Mouse (Mus musculus) forebrain, embryonic 15.5 days (tissue): Measurements from ENCODE around the gene Rtl1. TPM values are rescaled to one million over a fixed set of nuclear protein-coding genes. Genes with fewer than 3 reads are reported as not detected.

Experiments
- ATAC-seq: fragments of 200-750 bp; cut with Nextera tagmentation; replicated peaks from 2 replicates; pipeline ENCODE4 v1.8.0; 2017; ENCODE audit warnings: mild to moderate bottlenecking, moderate TSS enrichment, moderate library complexity
- H3K27ac ChIP-seq: fragments of 300-500 bp; sonication (generic); replicated peaks from 2 replicates; pipeline ENCODE4 v1.5.1; 2015; ENCODE audit warnings: mild to moderate bottlenecking, inconsistent platforms
- H3K27me3 ChIP-seq: fragments of 300-500 bp; sonication (generic); 2 replicates; pipeline ENCODE4 v1.6.1; 2015; ENCODE audit warnings: inconsistent platforms
- H3K36me3 ChIP-seq: fragments of 300-500 bp; sonication (generic); 2 replicates; pipeline ENCODE4 v1.6.1; 2015; ENCODE audit warnings: mild to moderate bottlenecking, inconsistent platforms
- H3K4me1 ChIP-seq: fragments of 300-500 bp; sonication (generic); 2 replicates; pipeline ENCODE4 v1.6.1; 2015; ENCODE audit warnings: inconsistent platforms
- H3K4me2 ChIP-seq: fragments of 300-500 bp; sonication (generic); replicated peaks from 2 replicates; pipeline ENCODE4 v1.6.1; 2015; ENCODE audit warnings: mild to moderate bottlenecking, inconsistent platforms
- H3K4me3 ChIP-seq: fragments of 300-500 bp; sonication (generic); 2 replicates; pipeline ENCODE4 v1.5.1; 2015; ENCODE audit warnings: mild to moderate bottlenecking, inconsistent platforms
- H3K9ac ChIP-seq: fragments of 300-500 bp; sonication (generic); replicated peaks from 2 replicates; pipeline ENCODE4 v1.6.1; 2015; ENCODE audit warnings: mild to moderate bottlenecking, inconsistent platforms
- H3K9me3 ChIP-seq: fragments of 300-500 bp; sonication (generic); 2 replicates; pipeline ENCODE4 v1.6.1; 2016; ENCODE audit warnings: inconsistent platforms
- WGBS: fragments of 180-500 bp; shearing (Covaris S2); methylation state at CpG from one replicate; pipeline ENCODE4 v1.1.7; 2015; ENCODE audit warnings: mixed read lengths; 5-methylcytosine and 5-hydroxymethylcytosine counted together
- polyA plus RNA-seq: library from polyadenylated mRNA; unstranded; fragments of >200 nt; fragmentation: Nextera tagmentation; extraction: Ambion mirVana; gene quantifications from 2 replicates; pipeline ENCODE4 v1.2.1, GENCODE M21; 2015

Gene Rtl1
- polyA plus RNA-seq, 1 experiment from 2014 or later = 1.1 TPM

DNA sequence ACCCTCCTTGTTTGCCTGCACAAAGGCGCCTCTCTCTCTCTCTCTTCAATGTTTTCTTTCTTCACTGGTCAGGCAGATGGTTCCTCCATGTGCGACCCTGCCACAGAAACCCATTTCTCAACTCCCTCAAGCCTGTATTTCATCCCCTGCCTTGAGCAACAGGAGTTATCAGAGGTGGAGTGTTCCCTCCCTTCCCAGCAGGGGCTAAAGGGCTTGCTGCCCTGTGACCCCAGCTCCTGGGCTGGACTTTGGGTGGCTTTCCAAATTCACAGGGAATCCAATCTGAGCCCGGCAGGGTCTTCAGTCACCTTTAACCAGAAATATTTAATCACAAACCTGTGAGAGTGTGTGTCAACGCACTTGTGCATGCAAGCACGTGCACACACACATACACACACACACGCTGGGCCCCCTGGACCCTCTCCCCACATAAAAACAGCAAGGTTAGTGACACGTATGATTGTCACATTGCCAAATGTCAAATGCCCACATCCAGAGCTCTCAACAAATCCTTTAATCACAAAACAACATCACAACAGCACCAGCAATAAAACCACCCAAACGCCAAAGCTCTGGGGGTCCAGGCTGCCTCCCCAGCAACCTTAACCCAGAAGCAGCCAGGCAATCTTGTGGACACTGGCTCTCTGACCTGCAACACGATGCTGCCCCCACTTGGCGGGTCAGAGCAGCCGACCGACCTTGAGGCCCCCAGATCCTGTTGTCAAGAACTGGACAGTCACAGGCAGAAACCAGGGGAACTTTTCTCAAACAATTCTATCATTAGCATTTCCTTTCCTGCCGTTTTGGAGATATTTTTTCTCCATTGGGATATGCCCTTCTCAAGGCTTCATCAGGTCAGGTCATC is 8.7 kb upstream of the Rtl1 start:
- H3K36me3 ChIP-seq = peaks cover 36% of the 10 kb centered on the region
- ATAC-seq = no peak
- H3K27me3 ChIP-seq = no peaks in the 10 kb centered on the region; the same call in 1 of the 2 replicates
- no peak overlapping the region for H3K4me2 ChIP-seq
- 52% methylated on average over 13 of the region's 13 CpGs for WGBS
- H3K4me3 ChIP-seq = no peak overlapping the region
- no peaks in the 10 kb centered on the region for H3K9me3 ChIP-seq
- H3K9ac ChIP-seq = no peak overlapping the region
- peaks cover 7% of the 10 kb centered on the region; the same call in 1 of the 2 replicates for H3K4me1 ChIP-seq
- no peak overlapping the region for H3K27ac ChIP-seq

DNA sequence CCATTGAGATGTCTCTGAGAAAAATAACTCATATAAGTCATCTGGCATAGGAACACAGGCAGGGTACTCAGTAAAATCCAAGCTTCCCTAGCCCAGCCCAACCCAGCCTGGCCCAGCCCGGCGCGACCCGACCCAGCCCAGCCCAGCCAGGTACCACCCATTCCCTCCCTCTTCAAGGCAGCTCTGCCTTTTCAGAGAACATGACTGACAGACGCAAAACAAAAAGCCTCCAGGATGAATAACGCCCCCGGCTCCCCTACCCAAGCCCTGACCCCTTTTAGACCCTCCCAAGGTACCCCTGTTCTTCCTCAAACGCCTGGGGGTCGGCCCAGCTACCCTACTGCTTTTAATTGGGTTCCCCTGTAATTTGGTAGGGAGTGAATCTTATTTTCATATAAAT is 7.8 kb upstream of the Rtl1 start:
- H3K4me1 ChIP-seq = peaks cover 5% of the 10 kb centered on the region; the same call in 1 of the 2 replicates
- H3K27me3 ChIP-seq = no peaks in the 10 kb centered on the region; the same call in 1 of the 2 replicates
- no peak overlapping the region for H3K4me2 ChIP-seq
- no peak overlapping the region for H3K9ac ChIP-seq
- no peak for ATAC-seq
- H3K4me3 ChIP-seq = no peak overlapping the region
- no peak overlapping the region for H3K27ac ChIP-seq
- H3K9me3 ChIP-seq = no peaks in the 10 kb centered on the region
- WGBS = 41% methylated on average over 9 of the region's 9 CpGs
- H3K36me3 ChIP-seq = peaks cover 36% of the 10 kb centered on the region

DNA sequence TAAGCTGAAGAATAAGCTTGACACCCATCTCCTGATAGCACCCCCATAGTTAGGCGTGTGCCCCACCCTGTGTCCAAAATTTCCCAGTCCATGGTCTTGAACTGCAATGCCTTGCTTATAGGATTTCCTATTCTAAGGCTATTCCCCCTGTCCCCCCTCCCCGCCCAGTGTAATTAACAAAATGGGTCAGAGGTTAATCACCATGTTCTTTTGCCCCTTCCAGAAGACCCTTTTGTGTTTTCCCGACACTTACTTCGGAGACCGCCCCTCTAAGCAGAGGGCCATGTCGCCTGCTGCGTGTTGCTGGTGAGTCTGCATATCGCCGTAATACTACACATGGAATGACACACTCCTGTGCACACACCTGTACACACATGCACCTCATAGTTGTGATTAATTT is 7.1 kb upstream of the Rtl1 start:
- Histone ChIP-seq H3K4me3 (no peak overlapping the region), H3K9me3 (no peaks in the 10 kb centered on the region), H3K9ac (no peak overlapping the region), H3K36me3 (peaks cover 33% of the 10 kb centered on the region), H3K4me1 (no peaks in the 10 kb centered on the region; the same call in 1 of the 2 replicates), H3K4me2 (no peak overlapping the region), H3K27ac (no peak overlapping the region), H3K27me3 (no peaks in the 10 kb centered on the region)
- ATAC-seq = no peak; the same call in 1 of the 2 replicates
- WGBS = 35% methylated on average over 9 of the region's 9 CpGs

DNA sequence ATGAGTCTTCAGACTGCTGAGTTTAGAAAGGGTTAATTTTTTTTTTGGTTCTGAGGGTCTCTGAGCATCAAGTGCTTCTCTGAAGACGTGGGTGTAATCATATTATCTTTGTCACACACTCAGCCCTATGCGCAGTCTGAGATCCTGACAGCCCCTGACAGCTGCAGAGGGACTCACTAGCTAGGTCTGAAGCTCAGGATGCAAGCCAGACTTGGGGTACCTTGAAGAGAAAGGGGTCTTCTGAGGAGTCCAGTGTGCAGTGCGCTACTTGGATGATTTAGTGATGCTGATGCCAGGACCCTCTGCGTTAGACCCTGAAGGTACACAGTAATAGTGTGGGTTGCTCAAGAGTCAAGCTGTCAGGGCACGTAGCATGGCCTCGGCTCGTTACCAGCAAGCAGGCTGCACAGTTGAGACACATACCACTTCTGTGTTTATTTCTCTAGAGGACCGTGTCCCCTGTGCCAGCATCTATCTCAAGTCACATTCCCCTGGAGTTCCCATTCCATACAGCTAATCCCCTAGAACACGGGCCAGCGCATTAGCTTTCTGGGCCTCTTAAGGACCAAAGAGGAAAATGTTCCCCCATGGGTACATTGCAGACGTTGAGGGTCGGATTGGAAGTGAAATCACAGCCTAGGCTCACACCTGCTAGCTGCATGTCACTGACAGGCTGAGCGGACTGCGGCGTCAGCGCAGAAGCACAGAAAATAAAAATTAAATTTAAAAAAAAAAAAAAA is 5.0 kb upstream of the Rtl1 start:
- WGBS = 57% methylated on average over 16 of the region's 16 CpGs
- H3K4me2 ChIP-seq = no peak overlapping the region
- no peak overlapping the region for H3K4me3 ChIP-seq
- H3K9ac ChIP-seq = no peak overlapping the region
- ATAC-seq = no peak
- no peaks in the 10 kb centered on the region; the same call in 1 of the 2 replicates for H3K4me1 ChIP-seq
- H3K27me3 ChIP-seq = no peaks in the 10 kb centered on the region
- H3K9me3 ChIP-seq = no peaks in the 10 kb centered on the region
- H3K27ac ChIP-seq = no peak overlapping the region
- H3K36me3 ChIP-seq = peaks cover 15% of the 10 kb centered on the region

DNA sequence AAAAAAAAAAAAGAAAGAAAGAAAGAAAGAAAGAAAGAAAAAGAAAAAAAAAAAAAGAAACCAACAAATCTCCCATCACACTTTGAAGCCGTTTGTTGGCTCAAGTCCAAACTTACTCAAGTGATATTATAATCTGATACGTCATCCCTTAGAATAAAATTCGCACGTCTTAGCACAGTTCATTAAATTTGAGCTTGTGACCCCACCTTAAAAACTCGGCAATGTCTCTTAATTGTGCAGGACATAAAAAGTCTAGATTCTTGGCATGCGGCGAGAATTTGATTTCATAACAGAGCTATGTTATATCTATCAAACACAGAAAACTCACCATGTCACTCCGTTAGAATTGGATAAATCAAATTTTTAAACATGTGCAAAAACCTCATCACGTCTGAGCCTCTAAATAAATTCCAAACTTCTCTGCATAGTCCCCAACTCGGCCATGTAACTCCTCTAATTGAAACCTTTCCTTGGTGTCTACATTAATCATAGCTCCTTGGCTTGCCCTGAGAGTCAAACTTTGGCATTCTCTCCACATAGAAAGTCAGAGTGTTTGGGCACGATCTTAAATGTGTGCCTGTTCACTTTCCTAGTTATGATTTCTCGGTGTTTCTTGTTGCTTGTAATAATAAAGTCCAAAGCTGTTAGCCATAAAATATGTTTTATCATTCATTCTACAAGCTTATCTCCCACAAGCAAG is 1.4 kb downstream of the Rtl1 start:
- peaks cover 7% of the 10 kb centered on the region; the same call in 1 of the 2 replicates for H3K36me3 ChIP-seq
- ATAC-seq = no peak
- no peak overlapping the region for H3K4me2 ChIP-seq
- peaks cover 15% of the 10 kb centered on the region for H3K4me1 ChIP-seq
- H3K4me3 ChIP-seq = no peak overlapping the region
- no peak overlapping the region for H3K9ac ChIP-seq
- H3K27me3 ChIP-seq = no peaks in the 10 kb centered on the region
- no peaks in the 10 kb centered on the region for H3K9me3 ChIP-seq
- WGBS = 70% methylated on average over 12 of the region's 12 CpGs
- H3K27ac ChIP-seq = no peak overlapping the region

DNA sequence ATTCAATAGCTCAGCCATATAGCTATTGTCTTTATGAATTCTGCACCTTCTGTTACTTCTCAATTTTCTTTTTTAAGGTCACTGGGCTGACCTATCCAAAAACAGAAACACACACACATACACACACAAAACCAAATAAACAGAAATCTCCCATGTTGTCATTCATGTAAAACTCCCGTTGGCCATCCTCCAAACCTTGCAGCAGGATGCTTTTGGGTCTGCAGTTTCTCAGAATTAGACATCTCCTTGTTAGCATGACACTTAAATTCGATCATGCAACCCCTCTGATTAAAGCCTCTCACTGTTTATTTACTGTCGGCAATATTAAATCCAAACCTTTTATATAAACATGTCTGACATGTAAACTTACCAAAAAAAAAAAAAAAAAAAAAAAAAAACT is 3.4 kb downstream of the Rtl1 start:
- no peak overlapping the region for H3K9ac ChIP-seq
- ATAC-seq = no peak
- H3K27me3 ChIP-seq = no peaks in the 10 kb centered on the region
- 57% methylated on average over 3 of the region's 3 CpGs for WGBS
- H3K4me2 ChIP-seq = no peak overlapping the region
- H3K27ac ChIP-seq = no peak overlapping the region
- peaks cover 16% of the 10 kb centered on the region; the same call in 1 of the 2 replicates for H3K36me3 ChIP-seq
- no peak overlapping the region for H3K4me3 ChIP-seq
- H3K9me3 ChIP-seq = no peaks in the 10 kb centered on the region
- H3K4me1 ChIP-seq = peaks cover 15% of the 10 kb centered on the region

DNA sequence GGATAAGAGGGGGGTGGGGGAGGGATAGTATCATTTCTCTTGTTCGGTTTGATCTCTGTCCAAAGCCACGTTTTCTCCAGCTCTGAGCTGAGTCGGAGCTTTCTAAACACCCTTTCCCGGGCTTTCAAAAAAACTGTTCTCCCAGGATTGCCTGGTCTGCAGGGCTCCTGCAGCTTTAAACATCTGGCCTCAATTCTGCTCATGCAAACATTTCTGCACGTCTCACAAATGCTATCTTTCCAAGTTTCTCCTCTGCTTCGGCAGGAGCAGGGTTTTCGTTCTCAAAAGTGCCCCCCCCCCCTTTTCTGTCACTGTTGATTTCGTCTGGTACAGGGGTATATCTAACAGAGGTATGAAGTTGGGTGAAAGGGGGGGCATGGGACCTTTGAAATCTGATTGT is 3.9 kb downstream of the Rtl1 start:
- Histone ChIP-seq H3K4me3 (no peak overlapping the region), H3K9ac (no peak overlapping the region), H3K27me3 (no peaks in the 10 kb centered on the region), H3K9me3 (no peaks in the 10 kb centered on the region), H3K4me1 (peaks cover 15% of the 10 kb centered on the region), H3K27ac (peak overlapping the region; percentile 19; the same call in 1 of the 2 replicates), H3K36me3 (peaks cover 19% of the 10 kb centered on the region; the same call in 1 of the 2 replicates), H3K4me2 (no peak overlapping the region)
- WGBS = 32% methylated on average over 8 of the region's 8 CpGs
- no peak for ATAC-seq

DNA sequence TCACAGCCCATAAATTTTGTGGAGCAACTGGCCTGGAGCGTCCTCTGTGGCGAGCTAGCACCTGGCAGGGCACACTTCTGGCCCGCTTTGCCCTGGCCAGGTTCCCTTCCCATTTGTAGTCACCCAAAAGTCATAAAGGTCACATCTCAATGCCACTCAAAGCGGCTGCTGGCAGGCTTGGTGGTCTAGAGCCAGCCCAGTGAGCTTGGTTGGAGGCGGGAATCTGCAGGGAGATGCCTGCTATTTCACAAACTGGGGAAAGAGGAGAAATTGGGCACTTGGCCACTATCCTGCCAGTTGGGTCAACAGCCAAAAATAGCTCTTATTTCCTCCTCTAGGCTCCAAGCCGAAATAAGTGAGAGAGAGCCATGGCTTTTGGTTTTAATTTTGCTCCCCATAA is 4.4 kb downstream of the Rtl1 start:
- H3K27me3 ChIP-seq = no peaks in the 10 kb centered on the region
- no peak; the same call in 1 of the 2 replicates for ATAC-seq
- peaks cover 15% of the 10 kb centered on the region for H3K4me1 ChIP-seq
- no peak overlapping the region for H3K4me2 ChIP-seq
- WGBS = 61% methylated on average over 6 of the region's 6 CpGs
- H3K9ac ChIP-seq = no peak overlapping the region
- peak overlapping the region; percentile 48; the same call in 1 of the 2 replicates for H3K27ac ChIP-seq
- H3K9me3 ChIP-seq = no peaks in the 10 kb centered on the region
- H3K36me3 ChIP-seq = peaks cover 19% of the 10 kb centered on the region; the same call in 1 of the 2 replicates
- no peak overlapping the region for H3K4me3 ChIP-seq

DNA sequence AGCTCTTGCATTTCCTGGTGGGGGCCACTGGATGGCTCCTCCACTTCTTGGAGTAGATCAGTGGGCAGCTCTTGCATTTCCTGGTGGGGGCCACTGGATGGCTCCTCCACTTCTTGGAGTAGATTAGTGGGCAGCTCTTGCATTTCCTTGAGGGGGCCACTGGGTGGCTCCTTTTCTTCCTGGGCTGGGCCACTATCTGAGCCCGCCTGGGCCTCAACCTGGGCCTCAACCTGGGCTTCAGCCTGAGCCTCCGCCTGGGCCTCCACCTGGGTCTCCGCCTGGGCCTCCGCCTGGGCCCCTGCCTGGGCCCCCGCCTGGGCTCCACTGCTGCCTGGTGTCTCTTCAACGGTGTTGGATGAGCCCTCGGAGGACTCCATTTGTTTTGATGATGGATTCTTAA is 5.2 kb downstream of the Rtl1 start:
- ATAC-seq = no peak
- Histone ChIP-seq H3K36me3 (peaks cover 19% of the 10 kb centered on the region; the same call in 1 of the 2 replicates), H3K4me3 (no peak overlapping the region), H3K27ac (no peak overlapping the region), H3K9ac (no peak overlapping the region), H3K27me3 (no peaks in the 10 kb centered on the region), H3K4me2 (no peak overlapping the region), H3K4me1 (peaks cover 15% of the 10 kb centered on the region), H3K9me3 (no peaks in the 10 kb centered on the region)
- WGBS = 91% methylated on average over 7 of the region's 7 CpGs

DNA sequence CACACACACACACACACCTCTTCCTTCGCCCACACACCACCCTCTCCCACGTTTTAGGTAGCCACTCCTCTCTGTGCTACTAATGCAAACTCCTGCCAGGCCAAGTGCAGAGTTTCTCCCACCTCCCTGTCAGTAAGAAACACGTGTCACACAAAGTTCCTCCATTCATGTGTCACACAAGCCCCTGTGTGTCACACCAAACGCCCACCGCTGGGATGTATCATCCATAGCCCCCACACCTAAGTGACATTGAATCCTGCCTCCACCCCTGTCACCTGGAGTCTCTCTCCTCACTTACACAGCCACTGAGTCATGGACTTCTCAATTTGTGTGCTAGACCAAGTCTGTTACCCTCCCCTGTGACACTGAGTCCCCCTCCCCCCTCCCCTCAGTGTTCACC is 17.9 kb downstream of the Rtl1 start:
- Histone ChIP-seq H3K27me3 (no peaks in the 10 kb centered on the region), H3K4me3 (no peak overlapping the region), H3K9ac (no peak overlapping the region), H3K27ac (no peak overlapping the region), H3K36me3 (peaks cover 6% of the 10 kb centered on the region; the same call in 1 of the 2 replicates), H3K9me3 (no peaks in the 10 kb centered on the region), H3K4me1 (no peaks in the 10 kb centered on the region), H3K4me2 (no peak overlapping the region)
- 74% methylated on average over 5 of the region's 5 CpGs for WGBS
- ATAC-seq = no peak

DNA sequence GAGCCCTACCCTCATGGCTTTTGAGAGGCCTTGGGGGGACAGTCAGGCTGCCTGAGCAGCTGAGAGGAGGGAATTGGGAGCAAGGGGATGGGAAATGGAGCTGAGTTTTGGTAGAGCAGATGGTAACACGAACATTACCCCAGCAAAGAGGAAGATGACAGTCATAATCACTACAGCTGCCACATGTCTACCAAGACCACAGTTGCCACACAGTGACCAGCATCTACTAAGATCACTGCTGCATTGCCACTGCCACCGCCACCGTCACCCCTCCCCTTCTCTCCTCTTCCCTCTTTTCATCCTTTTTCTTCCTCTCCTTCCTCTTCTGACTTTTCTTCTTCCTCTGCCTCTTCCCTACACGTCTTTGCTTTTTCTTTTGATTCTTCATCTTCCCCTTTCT is 27.9 kb downstream of the Rtl1 start:
- no peak overlapping the region for H3K27ac ChIP-seq
- 95% methylated on average over 4 of the region's 4 CpGs for WGBS
- peaks cover 30% of the 10 kb centered on the region for H3K36me3 ChIP-seq
- no peak overlapping the region for H3K9ac ChIP-seq
- no peaks in the 10 kb centered on the region for H3K4me1 ChIP-seq
- no peaks in the 10 kb centered on the region for H3K27me3 ChIP-seq
- no peak overlapping the region for H3K4me3 ChIP-seq
- no peak overlapping the region for H3K4me2 ChIP-seq
- no peak for ATAC-seq
- no peaks in the 10 kb centered on the region for H3K9me3 ChIP-seq
